Mouse (Mus musculus): ENCODE results near the gene H6pd. TPM values are rescaled to one million over a fixed set of nuclear protein-coding genes. Genes with fewer than 3 reads are reported as not detected.

Gene H6pd
- total RNA-seq, 2 experiments from 2014 or later: 11.5 to 12.2 TPM

DNA sequence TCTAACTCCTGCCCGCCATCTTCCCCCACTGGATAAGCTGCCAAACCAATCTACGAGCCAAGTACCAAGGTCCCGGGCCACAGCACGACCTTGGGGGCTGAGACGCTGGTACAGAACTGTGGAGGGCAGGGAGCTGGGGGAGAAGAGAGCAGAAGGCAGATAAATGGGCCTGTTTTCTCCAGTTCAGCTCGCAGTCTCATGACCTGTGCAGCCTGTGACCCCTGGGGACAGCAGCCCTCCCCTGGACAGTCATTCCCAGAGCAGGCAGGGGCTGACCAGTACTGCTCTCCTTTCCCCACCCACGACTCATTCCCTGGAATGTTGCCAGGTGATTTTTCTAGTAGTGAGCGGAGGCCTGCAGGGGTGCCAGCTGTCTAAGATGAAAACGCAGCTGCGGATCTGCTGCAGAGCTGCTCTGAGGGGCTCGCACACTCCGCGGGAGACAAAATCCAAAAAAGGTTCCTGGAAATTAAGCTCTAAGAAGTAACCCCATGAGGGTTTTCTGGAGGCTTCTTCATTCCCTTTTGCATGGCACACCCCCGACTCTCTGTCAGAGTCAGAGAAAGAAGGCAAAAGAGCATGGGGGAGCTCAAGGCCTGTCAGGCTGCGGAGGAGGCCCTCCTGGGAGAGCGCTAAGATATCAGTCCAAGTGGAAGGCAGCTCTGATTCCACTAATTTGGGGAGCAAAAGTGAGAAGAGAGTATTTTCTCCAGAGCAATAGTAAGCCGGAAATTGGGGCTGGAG lies 30.9 kb downstream of the H6pd start:
- DNase-seq (ENCODE audit: low spot score in 2 of 2): no peak

DNA sequence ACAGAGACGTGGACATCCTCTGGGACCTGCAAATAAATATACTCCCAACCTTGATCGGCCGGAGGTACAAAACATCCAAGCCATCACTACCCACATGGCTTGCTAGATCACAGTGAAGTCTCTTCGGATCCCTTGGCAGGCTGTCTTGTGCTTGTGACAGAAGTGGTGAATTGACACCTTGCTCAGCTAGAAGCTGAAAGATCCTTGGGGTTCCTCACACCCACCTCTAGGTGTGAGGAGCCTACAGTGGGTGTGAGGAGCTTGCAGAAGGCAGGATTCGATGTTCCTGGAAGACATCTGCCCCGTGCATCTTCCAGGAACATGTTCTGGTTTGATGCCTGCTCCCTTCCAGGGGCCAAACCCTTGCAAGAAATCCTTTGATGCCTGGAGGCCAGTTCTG lies 31.6 kb downstream of the H6pd start:
- DNase-seq (ENCODE audit: low spot score in 2 of 2): no peak

DNA sequence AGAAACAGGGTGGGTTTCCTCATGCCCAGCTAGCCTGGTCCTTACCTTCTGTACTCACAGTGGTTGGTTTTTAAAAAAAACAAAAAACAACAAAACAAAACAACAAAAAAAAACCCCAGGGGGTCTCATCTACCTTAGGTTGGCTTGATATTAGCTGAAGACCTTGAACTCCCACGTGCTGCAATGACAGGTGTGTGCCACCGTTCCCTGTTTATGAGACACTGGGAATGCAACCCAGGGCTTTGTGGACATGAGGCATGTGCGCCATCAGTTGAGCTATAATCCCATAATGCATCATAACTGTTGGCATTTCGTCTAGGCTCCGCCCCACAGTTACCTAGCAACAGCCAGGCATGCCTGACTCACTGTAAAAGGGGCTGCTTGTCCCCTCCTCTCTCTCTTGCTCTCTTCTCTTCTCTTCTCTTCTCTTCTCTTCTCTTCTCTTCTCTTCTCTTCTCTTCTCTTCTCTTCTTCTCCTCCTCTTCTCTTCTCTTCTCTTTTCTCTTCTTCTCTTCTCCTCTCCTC lies 33.0 kb downstream of the H6pd start:
- no peak for DNase-seq (ENCODE audit: low spot score in 2 of 2)

DNA sequence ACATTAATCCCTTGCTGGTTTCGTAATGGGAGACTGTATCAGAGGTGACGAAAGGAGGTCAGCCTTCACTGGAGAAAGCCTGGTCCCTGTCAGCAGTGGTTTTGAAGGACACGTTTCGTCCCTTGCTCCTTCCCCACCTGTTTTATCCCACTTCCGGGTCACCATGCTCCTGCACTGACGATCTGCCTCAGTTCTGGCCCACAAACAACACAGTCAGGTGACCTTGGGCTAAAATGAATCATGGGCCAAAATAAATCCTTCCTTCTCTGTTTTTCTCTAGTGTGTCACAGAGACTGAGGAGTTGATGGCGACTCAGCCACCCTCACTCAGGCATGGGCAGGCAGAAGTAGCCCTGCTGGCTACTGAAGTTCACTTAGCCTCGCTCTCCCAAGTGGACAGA lies 33.5 kb downstream of the H6pd start:
- no peak for DNase-seq (ENCODE audit: low spot score in 2 of 2)

DNA sequence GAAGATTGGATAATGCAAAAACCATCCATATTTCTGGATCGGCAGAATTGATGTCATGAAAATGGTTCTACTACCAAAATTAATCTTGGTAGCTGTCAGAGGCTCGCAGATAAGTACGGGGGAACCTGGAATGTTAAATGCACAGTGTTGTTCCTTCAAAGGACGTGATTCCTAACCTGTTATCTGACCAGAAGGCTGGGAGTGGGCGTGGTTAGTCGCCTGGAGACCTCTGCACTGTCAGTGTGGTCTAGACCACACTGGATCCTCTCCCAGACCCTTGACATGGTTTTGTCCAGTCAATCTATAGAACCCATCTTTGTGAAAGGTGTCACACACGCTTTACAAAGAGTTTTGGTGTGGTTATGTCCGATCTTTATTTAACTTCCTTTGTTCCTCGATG lies 37.4 kb downstream of the H6pd start:
- DNase-seq (ENCODE audit: low spot score in 2 of 2): no peak

DNA sequence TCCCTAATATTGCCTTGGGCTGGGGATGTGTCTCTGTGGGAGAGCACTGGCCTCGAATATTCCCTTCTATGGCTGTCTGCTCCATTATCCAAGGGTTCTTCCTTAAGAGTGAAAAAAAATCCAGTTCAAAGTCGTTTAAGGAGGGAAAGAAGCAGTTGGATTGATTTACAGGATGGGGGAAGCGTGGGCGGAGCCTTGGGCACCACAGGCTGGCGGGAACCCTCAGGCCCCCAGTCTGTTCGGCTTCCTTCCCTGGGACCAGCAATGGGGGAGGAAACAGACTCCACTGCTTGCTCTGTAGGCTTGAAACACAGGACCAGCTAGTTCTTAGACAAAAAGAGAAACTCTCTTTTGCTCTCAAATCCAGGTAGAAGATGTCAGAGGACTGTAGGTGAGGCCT lies 40.3 kb downstream of the H6pd start:
- no peak for DNase-seq (ENCODE audit: low spot score in 2 of 2)

DNA sequence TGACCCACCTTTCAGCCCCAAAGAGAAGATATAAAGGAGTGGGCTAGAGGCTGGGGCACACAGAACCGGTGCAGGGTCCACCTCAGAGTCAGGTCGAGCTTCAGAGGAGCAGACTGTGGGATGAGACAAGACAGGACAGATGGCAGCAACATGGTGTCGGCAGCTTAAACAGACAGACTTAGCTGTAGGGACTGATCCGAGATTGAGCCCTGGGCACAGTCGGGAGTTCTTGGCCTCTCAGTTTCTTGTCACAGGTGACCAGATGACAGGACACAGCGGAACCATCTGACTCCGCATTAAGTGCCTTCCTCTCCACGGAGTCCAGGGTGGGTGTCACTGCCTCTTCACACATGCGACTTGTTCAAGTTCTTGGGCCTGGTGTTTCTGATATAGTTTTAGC lies 41.9 kb downstream of the H6pd start:
- DNase-seq (ENCODE audit: low spot score in 2 of 2): no peak

DNA sequence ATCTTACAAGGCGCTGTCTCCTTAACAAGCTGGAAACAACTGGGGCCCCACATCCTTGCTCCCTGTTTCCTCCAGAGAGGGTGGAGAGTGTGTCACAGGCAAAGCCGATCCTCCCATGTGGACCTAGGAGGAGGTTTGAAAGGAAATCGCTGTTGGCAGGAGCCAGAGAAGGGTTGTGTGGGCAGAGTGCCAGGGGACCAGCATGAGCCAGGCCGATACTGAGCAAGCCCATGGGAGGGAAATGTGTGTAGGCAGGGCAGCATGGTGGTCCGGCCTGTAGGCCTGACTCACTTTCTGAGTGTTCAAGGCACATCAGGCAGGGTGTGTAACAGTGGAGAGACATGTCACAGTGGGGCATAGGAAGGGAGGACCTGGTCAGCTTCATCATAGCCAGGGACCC lies 42.6 kb downstream of the H6pd start:
- peak in 1 of 2 experiments; percentile 39 for DNase-seq (ENCODE audit: low spot score in 2 of 2)

DNA sequence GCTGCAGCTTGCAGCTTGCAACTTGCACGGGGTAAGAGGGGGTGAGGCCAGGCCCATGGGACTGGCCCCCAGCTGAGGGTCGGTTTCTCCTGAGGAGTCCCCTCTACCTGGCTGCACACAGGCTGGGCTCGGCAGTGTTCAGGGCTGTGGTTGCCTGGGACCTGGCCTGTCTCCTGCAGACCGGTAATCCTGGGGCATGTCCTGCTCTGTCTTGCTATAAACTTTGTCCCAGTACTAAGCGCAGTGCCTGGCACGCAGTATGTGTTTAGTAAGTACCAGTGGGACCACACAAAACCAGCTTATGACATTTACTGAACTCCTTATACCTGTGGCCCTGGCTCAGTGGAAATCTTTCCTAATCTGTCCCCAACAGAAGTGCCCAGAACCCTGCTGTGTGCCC lies 43.2 kb downstream of the H6pd start:
- no peak for DNase-seq (ENCODE audit: low spot score in 2 of 2)

DNA sequence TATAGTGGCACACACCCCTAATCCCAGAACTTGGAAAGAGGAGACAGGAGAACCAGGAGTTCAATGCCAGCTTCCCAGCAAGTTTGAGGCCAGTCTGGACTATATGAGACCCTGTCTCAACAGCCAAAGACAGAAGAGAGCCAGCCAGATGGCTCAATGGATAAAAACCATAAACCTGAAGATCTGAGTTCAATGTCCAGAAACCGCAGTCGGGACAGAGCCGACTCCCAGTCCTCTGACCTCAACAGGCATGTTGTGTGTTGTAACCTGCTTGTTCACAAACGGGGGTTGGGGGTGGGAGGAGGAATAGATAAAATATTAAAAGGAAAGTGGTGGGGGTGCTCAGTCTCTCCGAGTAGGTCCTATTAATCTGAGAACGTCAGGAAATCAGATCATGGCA lies 43.6 kb downstream of the H6pd start:
- no peak for DNase-seq (ENCODE audit: low spot score in 2 of 2)

DNA sequence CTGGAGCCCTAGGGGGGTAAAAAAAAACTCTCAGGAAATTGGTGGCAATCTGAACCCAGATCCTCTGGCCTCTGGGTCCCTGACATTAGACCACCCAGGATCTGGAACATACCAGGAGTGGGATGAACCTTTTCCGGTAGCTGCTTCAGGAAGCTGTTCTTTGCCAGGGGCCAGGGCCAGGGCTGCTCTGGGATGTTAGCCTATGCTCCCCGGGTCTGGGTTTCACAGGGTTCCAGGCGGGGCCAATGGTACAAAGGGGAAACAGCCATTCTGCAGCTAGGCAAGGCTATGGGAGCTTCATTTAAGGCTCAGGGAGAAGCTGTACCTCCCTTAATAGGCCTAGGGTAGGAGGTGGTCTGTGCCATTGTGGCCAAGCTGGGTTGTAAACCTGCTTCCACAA lies 44.1 kb downstream of the H6pd start:
- DNase-seq (ENCODE audit: low spot score in 2 of 2): no peak

DNA sequence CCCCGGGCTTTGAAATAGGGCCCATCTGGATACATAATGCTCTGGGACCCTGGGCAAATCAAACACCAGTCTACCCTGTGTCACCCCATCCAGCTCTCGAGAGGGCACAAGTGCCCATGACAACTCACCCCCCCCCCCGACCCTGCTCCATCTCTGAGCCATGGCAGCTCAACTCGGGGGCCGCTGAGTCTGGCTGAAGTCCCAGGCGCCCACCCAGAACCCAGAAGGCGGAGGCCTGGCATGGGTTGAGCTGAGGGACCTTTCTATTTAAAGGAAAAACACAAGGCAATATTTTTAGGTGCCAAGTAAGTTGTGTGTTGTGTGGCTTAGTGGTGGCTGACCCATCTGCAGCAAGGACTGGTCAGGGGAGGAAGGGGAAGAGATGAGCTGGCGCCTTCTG lies 44.5 kb downstream of the H6pd start:
- DNase-seq (ENCODE audit: low spot score in 2 of 2): no peak

DNA sequence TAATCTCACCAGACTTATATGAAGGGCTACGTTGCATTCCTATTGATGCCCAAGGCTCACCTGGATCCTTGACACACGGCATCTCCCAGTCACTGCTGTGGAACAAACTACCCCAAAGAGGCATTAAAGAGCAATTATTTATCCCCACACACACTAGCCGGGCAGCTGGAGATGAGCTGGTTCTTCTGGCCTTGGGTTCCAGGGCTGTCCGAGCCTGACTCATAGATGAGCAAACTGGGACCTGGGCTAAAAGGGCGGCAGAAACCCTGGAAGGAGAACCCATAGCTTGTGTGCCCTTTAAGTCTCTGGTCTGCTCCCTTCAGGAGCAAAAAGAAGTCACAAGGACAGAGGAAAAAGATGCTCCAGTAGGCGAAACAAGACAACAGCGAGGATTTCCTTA lies 48.4 kb downstream of the H6pd start:
- no peak for DNase-seq (ENCODE audit: low spot score in 2 of 2)

DNA sequence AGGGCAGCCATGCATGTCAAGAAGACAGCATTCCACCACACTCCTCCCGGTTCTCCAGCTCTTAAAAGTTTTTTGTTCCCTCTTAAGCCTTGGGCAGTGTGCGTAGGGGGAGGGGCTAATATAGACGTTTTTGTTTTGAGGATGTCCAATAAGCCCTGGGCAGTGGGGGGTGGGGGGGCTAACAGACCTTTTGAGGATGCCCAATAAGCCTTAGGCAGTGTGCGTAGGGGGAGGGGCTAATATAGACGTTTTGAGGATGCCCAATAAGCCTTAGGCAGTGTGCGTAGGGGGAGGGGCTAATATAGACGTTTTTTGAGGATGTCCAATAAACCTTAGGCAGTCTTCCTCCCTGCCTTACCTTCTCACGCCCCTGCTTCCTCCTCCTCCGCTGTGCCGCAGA lies 49.0 kb downstream of the H6pd start:
- no peak for DNase-seq (ENCODE audit: low spot score in 2 of 2)

DNA sequence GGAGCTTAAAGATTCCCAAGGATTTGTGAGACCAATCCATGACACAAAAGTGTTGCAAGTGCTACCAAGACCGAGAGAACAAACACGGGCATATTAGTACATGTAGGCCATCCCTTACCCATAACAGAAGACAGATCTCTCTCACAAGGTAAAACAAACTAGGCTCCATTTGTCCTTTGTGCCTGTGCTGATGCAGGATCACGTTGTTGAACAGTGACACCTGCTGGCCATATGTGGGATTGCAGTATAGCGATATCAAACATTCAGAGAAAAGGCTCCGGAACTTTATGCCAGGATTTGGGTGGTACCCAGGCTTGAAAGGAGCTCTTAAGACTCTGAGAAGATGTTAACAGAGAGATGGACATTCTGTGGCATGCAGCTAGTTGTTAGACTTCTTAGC lies 50.3 kb downstream of the H6pd start:
- DNase-seq (ENCODE audit: low spot score in 2 of 2): peak; percentile 84 to 90

DNA sequence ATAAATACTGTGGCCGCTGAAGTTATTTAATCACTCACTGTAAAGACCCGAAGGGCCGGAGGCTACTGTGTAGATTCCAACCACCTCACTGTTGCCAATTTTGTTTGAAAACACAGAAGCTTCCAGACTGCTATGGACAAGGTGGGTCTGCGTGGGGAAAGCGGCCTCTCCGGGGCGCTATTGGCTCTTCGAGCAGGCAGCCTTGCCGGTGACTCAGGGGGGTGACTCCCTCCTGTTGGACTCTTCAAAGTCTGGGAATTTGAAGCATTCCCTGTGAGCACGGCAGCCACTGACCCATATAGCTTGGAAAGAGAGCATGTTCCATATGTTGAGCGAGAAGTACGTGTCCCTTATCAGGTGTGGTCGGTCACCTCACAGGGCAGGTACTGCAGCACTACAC lies 52.8 kb downstream of the H6pd start:
- DNase-seq (ENCODE audit: low spot score in 2 of 2): no peak

DNA sequence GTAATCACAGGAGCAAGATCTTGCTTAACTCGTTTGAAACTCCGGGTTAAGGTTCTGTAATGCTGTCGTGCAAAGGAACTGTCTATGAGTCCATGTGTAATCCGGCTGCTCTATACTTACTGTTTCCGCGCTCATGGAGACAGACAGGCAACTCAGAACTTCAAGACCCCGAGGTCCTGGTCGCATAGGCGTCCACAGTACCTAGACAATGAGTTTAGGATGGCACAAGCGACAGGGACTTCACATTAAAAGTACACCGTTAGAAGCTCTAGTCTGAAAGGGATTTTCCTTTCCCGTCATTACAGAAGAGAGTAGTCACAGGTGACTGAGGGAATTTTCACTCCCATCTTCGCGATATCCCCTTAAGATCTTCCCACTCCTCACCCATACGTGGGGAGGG lies 53.2 kb downstream of the H6pd start:
- DNase-seq (ENCODE audit: low spot score in 2 of 2): no peak

DNA sequence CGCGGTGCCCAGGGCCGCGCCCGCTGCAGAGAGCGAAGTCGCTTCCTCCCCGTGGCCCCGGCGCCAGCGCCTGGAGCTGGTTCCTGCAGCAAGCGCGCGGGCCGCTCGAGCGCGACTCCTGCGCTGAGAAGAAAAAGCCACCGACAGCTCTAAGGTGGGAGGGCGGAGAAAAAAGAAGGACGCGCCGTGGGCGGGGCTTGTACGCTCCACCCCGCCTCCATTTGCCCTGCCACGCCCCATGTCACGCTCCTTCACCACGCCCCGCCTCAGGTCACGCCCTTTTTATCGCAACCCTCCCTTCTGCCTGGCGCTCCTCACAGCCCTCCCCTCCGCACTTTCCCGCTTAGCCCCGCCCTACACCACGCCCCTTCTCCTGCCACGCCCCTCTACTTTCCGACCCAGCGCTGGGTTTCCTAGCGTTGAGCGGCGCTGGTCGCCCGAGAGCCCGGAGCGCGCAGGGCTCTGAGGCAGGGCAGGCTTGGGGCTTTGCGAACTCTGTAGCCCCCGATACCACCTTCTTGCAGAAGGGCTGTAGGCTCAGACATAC lies 53.9 kb downstream of the H6pd start, which contains the start of gene Spsb1:
TSS of gene Spsb1 (minus strand) at position 151 of the 547 bp plus-strand sequence.
- DNase-seq (ENCODE audit: low spot score in 2 of 2): peak; percentile 94 to 97

DNA sequence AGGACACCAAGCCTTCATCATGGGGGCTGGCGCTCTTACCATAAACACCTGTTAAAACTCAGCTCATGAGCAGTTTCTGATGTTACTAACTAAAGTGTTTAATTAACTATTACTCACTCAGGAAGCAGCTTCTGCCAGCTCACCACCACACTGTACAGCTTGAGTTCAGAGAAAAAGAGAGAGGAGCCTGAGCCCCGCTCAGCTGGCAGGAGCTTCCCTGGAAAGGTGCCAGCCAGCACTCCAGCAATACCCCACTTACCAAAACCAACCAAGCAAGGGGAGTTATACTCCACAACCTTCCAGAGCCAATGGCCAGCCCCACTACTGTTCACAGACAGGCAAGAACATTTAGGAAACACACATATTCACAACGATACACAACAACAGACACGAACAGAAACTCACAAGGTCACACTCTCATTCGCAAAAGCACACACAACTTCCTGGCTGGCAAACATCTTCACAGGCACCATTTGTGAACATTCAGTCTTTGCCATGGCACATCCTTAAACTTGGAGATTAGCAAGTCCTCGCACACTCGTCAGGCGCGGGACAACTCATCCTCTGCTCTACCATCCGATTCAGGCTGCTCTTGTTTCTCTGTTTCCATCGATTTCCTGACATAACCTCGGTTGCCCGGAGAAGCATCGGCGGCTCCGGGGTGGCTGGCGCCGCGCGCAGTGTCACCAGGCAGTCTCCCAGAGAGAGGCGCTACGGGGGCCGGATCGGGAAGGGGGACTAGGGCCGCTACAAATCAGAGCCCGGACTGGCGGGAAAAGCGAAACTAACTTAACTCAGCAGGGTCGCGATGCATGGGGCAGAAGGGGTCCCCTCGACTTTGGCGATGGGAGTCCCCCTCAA lies 55.0 kb downstream of the H6pd start:
- DNase-seq (ENCODE audit: low spot score in 2 of 2): peak; percentile 66 to 72

DNA sequence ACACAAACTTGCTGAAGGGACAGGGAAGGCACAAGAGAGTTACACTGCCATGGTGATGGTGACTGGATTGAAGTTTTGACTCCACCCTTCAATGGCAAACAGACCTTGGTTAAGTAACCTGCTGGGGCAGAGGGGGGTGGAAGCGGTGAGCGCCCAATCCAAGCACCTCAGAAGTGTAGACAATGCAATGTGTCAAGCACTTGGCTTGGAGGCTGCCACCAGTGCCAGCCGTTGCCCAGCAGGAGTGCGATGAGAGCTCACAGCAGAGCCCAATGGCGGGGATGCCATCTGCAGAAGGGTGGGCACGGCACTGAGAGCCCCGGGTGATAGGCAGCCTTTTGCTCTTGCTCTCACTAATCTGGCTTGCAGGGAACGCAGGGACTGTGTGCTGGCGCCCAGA lies 56.6 kb downstream of the H6pd start:
- DNase-seq (ENCODE audit: low spot score in 2 of 2): no peak

DNA sequence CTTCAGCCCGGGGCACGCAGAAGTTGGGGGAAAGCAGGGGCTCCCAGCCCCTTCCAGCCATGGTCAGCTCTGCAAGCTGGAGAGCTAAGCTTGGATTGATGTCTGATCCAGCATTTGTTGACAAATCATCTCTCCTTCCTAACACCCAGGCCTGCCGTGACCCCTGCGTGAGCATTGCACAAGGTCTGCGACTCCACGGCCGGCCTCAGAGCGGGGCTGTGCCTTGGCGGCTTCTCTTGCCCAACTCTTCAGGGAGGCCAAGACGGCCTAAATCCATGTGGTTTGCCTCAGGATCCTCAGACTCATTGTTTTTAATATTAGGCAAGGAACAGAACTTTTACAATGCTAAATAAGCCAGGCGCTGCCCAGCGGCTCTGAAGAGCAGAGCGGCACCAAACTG lies 57.6 kb downstream of the H6pd start:
- DNase-seq (ENCODE audit: low spot score in 2 of 2): no peak

DNA sequence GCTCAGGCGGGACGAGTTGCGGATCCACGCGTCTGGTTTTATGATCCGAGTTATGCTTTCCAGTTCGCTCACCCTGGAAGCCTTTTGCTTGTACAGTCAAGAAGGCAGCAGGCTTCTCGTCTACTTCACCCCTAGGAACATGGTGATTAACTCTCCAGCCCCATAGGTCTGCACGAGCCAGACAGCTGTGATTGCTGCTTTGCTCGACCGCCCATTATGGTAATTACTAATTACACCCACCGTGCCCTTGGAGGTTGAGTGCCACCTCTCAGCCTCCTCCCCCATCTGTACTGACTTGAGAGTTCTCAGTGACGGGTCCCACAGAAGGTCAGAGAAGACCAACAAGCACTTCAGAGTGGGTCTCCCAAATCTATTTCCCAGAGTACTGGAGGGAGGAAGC lies 59.1 kb downstream of the H6pd start:
- DNase-seq (ENCODE audit: low spot score in 2 of 2): no peak

Measured in layer of hippocampus, postnatal 14 days (tissue).